Mouse (Mus musculus) limb, embryonic 11.5 days (tissue): ENCODE measurements around the gene G3bp1. TPM values are rescaled to one million over a fixed set of nuclear protein-coding genes. Genes with fewer than 3 reads are reported as not detected.

Experiments
- ATAC-seq: fragments of 200-750 bp; cut with Nextera tagmentation; 2 replicates; pipeline ENCODE4 v1.8.0; 2017; ENCODE audit warnings: low read depth; ENCODE audit not compliant: insufficient number of reproducible peaks, low FRiP score, low TSS enrichment
- DNase-seq: peaks from one replicate; pipeline ENCODE4 v3.0.0-alpha.2; 2015; ENCODE audit warnings: low spot score
- H3K27ac ChIP-seq: fragments of 300-500 bp; sonication (generic); replicated peaks from 2 replicates; pipeline ENCODE4 v1.5.1; 2014; ENCODE audit warnings: low read depth, mild to moderate bottlenecking, low read length
- H3K27me3 ChIP-seq: fragments of 300-500 bp; sonication (generic); 2 replicates; pipeline ENCODE4 v1.6.1; 2014; ENCODE audit warnings: mild to moderate bottlenecking, low read length, mixed read lengths; ENCODE audit not compliant: control insufficient read depth, insufficient read depth
- H3K36me3 ChIP-seq: fragments of 300-500 bp; sonication (generic); 2 replicates; pipeline ENCODE4 v1.6.1; 2014; ENCODE audit warnings: mild to moderate bottlenecking, low read length, moderate library complexity, mixed read lengths; ENCODE audit not compliant: control insufficient read depth, insufficient read depth
- H3K4me1 ChIP-seq: fragments of 300-500 bp; sonication (generic); 2 replicates; pipeline ENCODE4 v1.6.1; 2014; ENCODE audit warnings: low read length, mixed read lengths; ENCODE audit not compliant: control insufficient read depth, insufficient read depth
- H3K4me2 ChIP-seq: fragments of 300-500 bp; sonication (generic); 2 replicates; pipeline ENCODE4 v1.6.1; 2014; ENCODE audit warnings: low read depth, mild to moderate bottlenecking, moderate library complexity; ENCODE audit not compliant: severe bottlenecking
- H3K4me3 ChIP-seq: fragments of 300-500 bp; sonication (generic); 2 replicates; pipeline ENCODE4 v1.5.1; 2014; ENCODE audit warnings: low read depth, low read length
- H3K9ac ChIP-seq: fragments of 300-500 bp; sonication (generic); 2 replicates; pipeline ENCODE4 v1.6.1; 2014; ENCODE audit warnings: mild to moderate bottlenecking, low read length
- H3K9me3 ChIP-seq: fragments of 300-500 bp; sonication (generic); 2 replicates; pipeline ENCODE4 v1.6.1; 2016; ENCODE audit warnings: low read length; ENCODE audit not compliant: control insufficient read depth
- WGBS: fragments of 180-500 bp; shearing (Covaris S2); extraction: QIAGEN DNeasy Blood & Tissue Kit; methylation state at CpG from one replicate; pipeline ENCODE4 v1.1.7; 2014; 5-methylcytosine and 5-hydroxymethylcytosine counted together
- polyA plus RNA-seq: library from polyadenylated mRNA; unstranded; fragments of >200 nt; fragmentation: Nextera tagmentation; extraction: Ambion mirVana; gene quantifications from 2 replicates; pipeline ENCODE4 v1.2.1, GENCODE M21; 2014

The G3bp1 gene
- polyA plus RNA-seq, 1 experiment from 2014 or later = 260 TPM

DNA sequence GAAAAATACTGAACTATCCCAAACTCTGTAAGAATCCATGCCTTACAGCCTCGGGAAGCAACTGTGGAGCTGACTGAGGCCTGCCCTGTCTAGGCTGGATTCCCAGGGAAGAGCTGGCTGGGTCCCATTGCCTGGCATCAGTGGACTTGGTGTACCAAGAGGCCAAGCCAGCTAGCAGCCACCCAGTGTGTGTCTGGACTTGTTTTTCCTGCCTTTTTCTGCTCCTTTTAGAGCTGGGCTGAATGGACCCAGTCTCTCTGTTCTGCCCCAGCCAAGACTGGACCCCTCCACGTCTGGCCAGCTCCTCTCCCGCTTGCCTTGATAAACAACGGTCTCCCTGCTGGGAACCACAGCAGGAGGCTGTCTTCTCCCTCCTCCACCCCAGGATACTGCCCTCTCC, 31.5 kb upstream of the G3bp1 start:
- Histone ChIP-seq H3K4me3 (no peak overlapping the region), H3K27ac (no peak overlapping the region), H3K36me3 (no peaks in the 10 kb centered on the region), H3K27me3 (no peaks in the 10 kb centered on the region), H3K9me3 (no peaks in the 10 kb centered on the region), H3K4me1 (no peaks in the 10 kb centered on the region), H3K4me2 (no peak overlapping the region), H3K9ac (no peak overlapping the region)
- ATAC-seq = no peak
- 56% methylated on average over 4 of the region's 4 CpGs for WGBS
- DNase-seq = no peak

DNA sequence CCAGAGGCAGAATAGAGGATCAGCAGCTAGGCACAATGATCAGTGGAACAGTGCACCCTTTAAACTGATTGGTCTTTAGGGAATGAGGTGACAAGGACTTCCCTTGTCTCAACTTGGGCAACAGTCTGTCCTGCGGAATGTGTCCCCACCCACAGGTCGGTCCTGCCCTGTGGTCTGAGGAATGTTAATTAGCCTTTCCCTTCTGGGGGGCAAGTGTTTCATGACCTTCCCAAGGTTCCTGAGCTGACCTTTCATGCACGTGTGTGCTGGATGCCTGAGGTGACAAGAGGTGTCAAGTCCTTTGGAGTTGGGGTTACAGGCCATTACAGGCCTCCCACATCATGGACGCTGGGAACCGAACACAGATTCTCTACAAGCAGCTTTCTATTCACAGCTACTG, 29.8 kb upstream of the G3bp1 start:
- Histone ChIP-seq H3K9ac (no peak overlapping the region), H3K4me2 (no peak overlapping the region), H3K36me3 (no peaks in the 10 kb centered on the region), H3K9me3 (no peaks in the 10 kb centered on the region), H3K27me3 (no peaks in the 10 kb centered on the region), H3K4me1 (no peaks in the 10 kb centered on the region), H3K27ac (no peak overlapping the region), H3K4me3 (no peak overlapping the region)
- ATAC-seq (no peak), DNase-seq (no peak)
- 52% methylated on average over 5 of the region's 5 CpGs for WGBS

DNA sequence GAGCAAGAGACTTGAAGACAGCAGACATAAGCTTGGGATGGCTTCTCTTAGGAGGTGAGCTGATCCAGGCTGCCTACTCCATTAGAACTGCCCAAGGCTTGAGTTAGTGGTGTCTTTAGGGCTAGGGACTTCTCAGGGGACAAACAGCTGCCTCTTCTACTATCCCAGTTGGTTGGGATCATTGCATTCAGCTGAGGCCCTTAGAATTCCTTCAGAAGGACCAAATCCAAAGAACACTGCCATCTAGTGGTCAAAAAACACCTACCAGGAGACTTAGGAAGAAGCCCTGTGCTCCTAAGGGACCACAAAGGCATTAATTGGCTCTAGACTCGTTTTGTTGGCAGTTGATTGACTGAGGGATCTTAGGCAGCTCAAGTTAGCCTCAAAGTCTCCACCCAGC, 24.7 kb upstream of the G3bp1 start:
- no peaks in the 10 kb centered on the region for H3K36me3 ChIP-seq
- no peak overlapping the region for H3K4me3 ChIP-seq
- WGBS = 7% methylated on average over 1 of the region's 1 CpGs
- no peak overlapping the region for H3K27ac ChIP-seq
- H3K4me2 ChIP-seq = no peak overlapping the region
- H3K9ac ChIP-seq = no peak overlapping the region
- H3K9me3 ChIP-seq = no peaks in the 10 kb centered on the region
- no peaks in the 10 kb centered on the region for H3K4me1 ChIP-seq
- H3K27me3 ChIP-seq = no peaks in the 10 kb centered on the region
- ATAC-seq (no peak), DNase-seq (peak; percentile 35)

DNA sequence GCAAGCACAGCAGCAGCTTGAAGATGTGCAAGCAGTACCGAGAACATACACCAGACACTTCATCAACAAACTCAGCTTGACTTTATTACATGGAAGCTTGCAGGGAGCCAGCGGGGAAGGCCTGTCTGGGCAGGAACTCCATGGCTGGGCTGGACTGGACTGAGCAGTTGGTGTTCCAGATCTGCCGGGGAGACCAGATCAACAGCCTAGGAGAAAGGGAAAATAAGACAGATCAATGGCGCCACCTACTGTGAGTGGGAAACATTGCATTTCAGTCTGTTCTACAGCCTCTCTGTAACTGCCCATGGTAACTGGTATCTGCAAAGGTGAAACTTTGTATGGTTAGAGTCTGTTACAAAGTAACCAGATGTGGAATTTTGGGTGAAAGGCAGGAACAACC, 22.9 kb upstream of the G3bp1 start:
- peak; percentile 76 for ATAC-seq
- no peak overlapping the region for H3K4me3 ChIP-seq
- no peaks in the 10 kb centered on the region for H3K36me3 ChIP-seq
- 28% methylated on average over 4 of the region's 4 CpGs for WGBS
- H3K27me3 ChIP-seq = no peaks in the 10 kb centered on the region
- no peak overlapping the region for H3K4me2 ChIP-seq
- DNase-seq = peak; percentile 86
- no peak overlapping the region for H3K9ac ChIP-seq
- no peak overlapping the region for H3K27ac ChIP-seq
- no peaks in the 10 kb centered on the region for H3K4me1 ChIP-seq
- H3K9me3 ChIP-seq = no peaks in the 10 kb centered on the region

DNA sequence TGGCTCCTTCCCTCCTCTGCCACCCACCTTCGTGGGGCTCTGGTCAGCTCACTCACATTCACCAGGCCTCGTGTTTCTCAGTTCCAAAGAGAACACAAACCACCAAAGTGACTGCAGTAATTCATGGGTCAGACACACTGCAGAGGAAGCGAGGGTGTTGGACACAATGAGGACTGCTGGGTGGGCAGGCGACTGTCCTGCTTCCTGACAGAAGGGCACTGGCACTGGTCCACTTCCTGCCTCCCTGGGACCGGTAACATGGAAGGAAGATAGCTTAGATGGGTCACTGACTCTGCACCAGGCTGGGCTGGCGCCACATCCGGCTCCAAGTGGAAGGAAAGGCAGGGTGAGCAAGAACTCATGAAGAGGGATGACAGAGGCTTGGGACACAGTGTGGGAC, 20.0 kb upstream of the G3bp1 start:
- 75% methylated on average over 7 of the region's 7 CpGs for WGBS
- Histone ChIP-seq H3K9ac (no peak overlapping the region), H3K9me3 (no peaks in the 10 kb centered on the region), H3K4me1 (no peaks in the 10 kb centered on the region), H3K27me3 (no peaks in the 10 kb centered on the region), H3K4me2 (no peak overlapping the region), H3K36me3 (no peaks in the 10 kb centered on the region), H3K4me3 (no peak overlapping the region), H3K27ac (no peak overlapping the region)
- no peak for DNase-seq
- ATAC-seq = no peak

DNA sequence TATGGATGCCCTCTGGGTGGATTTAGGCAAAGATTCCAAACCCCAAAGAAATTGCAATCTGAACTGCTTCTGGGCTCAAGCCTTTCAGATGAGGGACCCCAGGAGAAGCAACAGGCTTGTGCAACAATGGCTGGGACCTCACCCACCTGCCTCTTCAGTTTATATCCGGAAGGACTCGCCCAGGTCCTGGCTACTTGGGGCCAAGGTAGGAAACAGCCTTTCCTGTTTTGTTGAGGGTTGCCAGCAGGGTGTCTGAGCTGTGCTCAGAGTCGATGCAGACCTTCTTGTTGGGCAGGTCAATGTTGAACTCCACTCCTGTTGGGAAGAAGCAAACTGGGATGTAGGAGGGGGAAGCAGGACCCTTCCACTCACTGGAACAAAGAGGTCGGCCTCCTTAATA, 19.2 kb upstream of the G3bp1 start:
- no peaks in the 10 kb centered on the region for H3K36me3 ChIP-seq
- no peaks in the 10 kb centered on the region for H3K9me3 ChIP-seq
- no peaks in the 10 kb centered on the region for H3K4me1 ChIP-seq
- no peaks in the 10 kb centered on the region for H3K27me3 ChIP-seq
- H3K4me3 ChIP-seq = no peak overlapping the region
- no peak overlapping the region for H3K4me2 ChIP-seq
- DNase-seq (no peak), ATAC-seq (no peak)
- no peak overlapping the region for H3K9ac ChIP-seq
- 79% methylated on average over 4 of the region's 4 CpGs for WGBS
- H3K27ac ChIP-seq = no peak overlapping the region

DNA sequence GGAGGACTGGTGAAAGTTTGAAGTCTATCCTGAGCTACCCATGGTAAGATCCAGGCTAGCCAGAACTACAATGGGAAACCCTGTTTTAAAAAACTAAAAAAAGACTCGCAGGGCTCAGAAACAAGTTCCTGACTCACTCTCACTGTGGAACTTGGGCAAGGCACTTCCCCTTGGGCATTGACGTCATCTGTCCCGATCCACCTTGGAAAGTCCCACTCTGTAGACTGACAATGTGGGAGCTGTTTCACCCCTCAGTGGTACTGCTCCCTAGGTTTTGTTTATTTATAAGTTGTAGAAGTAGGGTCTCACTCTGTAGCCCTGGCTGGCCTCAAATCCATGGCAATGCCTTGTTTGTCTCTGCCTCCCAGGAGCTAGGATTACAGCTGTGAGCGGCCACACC, 15.8 kb upstream of the G3bp1 start:
- no peak overlapping the region for H3K9ac ChIP-seq
- H3K27me3 ChIP-seq = no peaks in the 10 kb centered on the region
- no peaks in the 10 kb centered on the region for H3K9me3 ChIP-seq
- H3K4me2 ChIP-seq = no peak overlapping the region
- ATAC-seq (no peak), DNase-seq (no peak)
- H3K4me3 ChIP-seq = no peak overlapping the region
- H3K27ac ChIP-seq = no peak overlapping the region
- 94% methylated on average over 4 of the region's 4 CpGs for WGBS
- no peaks in the 10 kb centered on the region for H3K36me3 ChIP-seq
- H3K4me1 ChIP-seq = no peaks in the 10 kb centered on the region

DNA sequence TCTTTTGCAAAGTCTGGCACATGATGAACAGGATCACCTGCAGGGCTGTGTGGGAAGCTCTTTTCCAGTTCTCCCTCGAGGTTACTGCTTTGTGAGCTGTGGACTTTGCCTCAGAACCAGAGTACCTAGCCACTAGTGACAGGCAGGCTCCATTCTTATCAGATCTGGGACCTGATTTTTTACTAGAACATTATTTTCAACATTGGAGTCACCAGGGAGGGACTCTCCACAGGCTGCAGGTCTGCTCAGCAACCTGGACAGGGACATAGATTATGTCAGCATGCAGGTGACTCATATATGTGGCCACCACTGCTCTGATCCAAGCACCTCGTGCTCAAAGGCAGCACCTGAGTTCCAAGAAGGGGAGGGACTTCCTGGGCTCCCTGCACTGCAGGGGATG, 14.3 kb upstream of the G3bp1 start:
- Histone ChIP-seq H3K4me2 (no peak overlapping the region), H3K27me3 (no peaks in the 10 kb centered on the region), H3K4me1 (no peaks in the 10 kb centered on the region), H3K4me3 (no peak overlapping the region), H3K36me3 (no peaks in the 10 kb centered on the region), H3K9me3 (no peaks in the 10 kb centered on the region), H3K9ac (no peak overlapping the region), H3K27ac (no peak overlapping the region)
- 80% methylated on average over 2 of the region's 2 CpGs for WGBS
- ATAC-seq (no peak), DNase-seq (no peak)

DNA sequence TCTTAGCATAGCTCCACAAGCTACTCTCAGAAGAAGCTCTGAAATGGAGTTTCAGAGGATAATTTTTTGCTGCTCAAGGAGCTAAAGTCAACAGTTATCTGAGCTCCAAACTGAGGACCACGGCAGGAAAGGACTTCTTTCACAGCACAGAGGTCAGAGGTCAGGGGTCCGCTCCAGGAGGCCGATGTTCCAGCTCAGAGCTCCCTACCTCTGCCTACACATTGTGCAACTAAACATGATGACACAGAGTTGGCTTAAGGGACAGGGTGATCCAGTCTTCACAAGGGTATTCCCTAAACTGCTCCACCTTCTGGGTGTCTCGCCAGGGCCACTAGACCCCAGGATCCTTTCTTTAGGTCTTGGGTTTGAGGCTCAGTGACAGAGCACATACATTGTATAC, 11.0 kb upstream of the G3bp1 start:
- DNase-seq = no peak
- Histone ChIP-seq H3K27me3 (no peaks in the 10 kb centered on the region), H3K27ac (no peak overlapping the region), H3K4me3 (no peak overlapping the region), H3K9ac (no peak overlapping the region), H3K9me3 (no peaks in the 10 kb centered on the region), H3K36me3 (no peaks in the 10 kb centered on the region), H3K4me2 (no peak overlapping the region), H3K4me1 (peaks cover 3% of the 10 kb centered on the region; the same call in 1 of the 2 replicates)
- no peak for ATAC-seq
- 58% methylated on average over 4 of the region's 4 CpGs for WGBS
